Mouse (Mus musculus): ENCODE results near the gene Prrc2b. TPM values are rescaled to one million over a fixed set of nuclear protein-coding genes. Genes with fewer than 3 reads are reported as not detected.

Gene Prrc2b
- polyA plus RNA-seq, 1 experiment from 2014 or later, result 36.1 TPM

- 91% methylated on average over 7 of the region's 7 CpGs for WGBS
- Histone ChIP-seq H3K27me3 (replicated peaks) (no peaks in the 10 kb centered on the region), H3K36me3 (peaks cover 80% of the 10 kb centered on the region), H3K4me3 (replicated peaks) (no peak overlapping the region), H3K27ac (no peak overlapping the region), H3K9ac (no peak overlapping the region), H3K4me1 (replicated peaks) (no peaks in the 10 kb centered on the region), H3K9me3 (no peaks in the 10 kb centered on the region), H3K4me2 (replicated peaks) (no peak overlapping the region)
- no peak for ATAC-seq
These were observed 70.7 kb downstream of the Prrc2b start for GRCm38 (mm10) chr2:32221577-32221976.

GRCm38 (mm10) chr2:32222057-32222456, 71.2 kb downstream of the Prrc2b start:
- H3K4me2 ChIP-seq (replicated peaks), result no peak overlapping the region
- no peak for ATAC-seq
- peaks cover 79% of the 10 kb centered on the region for H3K36me3 ChIP-seq
- no peak overlapping the region for H3K4me3 ChIP-seq (replicated peaks)
- no peaks in the 10 kb centered on the region for H3K27me3 ChIP-seq (replicated peaks)
- no peaks in the 10 kb centered on the region for H3K9me3 ChIP-seq
- no peaks in the 10 kb centered on the region for H3K4me1 ChIP-seq (replicated peaks)
- WGBS, result 84% methylated on average over 10 of the region's 10 CpGs
- H3K27ac ChIP-seq, result no peak overlapping the region
- no peak overlapping the region for H3K9ac ChIP-seq

GRCm38 (mm10) chr2:32235433-32235832, 84.6 kb downstream of the Prrc2b start:
- 20% methylated on average over 7 of the region's 7 CpGs for WGBS
- no peak for ATAC-seq
- peaks cover 15% of the 10 kb centered on the region for H3K4me1 ChIP-seq (replicated peaks)
- no peaks in the 10 kb centered on the region for H3K27me3 ChIP-seq (replicated peaks)
- peak overlapping the region; percentile 84; the same call in 1 of the 2 replicates for H3K27ac ChIP-seq
- peak overlapping the region; percentile 66 for H3K4me3 ChIP-seq (replicated peaks)
- H3K9ac ChIP-seq, result peak overlapping the region; percentile 63
- peak overlapping the region; percentile 69 for H3K4me2 ChIP-seq (replicated peaks)
- no peaks in the 10 kb centered on the region for H3K9me3 ChIP-seq
- H3K36me3 ChIP-seq, result peaks cover 26% of the 10 kb centered on the region

DNA sequence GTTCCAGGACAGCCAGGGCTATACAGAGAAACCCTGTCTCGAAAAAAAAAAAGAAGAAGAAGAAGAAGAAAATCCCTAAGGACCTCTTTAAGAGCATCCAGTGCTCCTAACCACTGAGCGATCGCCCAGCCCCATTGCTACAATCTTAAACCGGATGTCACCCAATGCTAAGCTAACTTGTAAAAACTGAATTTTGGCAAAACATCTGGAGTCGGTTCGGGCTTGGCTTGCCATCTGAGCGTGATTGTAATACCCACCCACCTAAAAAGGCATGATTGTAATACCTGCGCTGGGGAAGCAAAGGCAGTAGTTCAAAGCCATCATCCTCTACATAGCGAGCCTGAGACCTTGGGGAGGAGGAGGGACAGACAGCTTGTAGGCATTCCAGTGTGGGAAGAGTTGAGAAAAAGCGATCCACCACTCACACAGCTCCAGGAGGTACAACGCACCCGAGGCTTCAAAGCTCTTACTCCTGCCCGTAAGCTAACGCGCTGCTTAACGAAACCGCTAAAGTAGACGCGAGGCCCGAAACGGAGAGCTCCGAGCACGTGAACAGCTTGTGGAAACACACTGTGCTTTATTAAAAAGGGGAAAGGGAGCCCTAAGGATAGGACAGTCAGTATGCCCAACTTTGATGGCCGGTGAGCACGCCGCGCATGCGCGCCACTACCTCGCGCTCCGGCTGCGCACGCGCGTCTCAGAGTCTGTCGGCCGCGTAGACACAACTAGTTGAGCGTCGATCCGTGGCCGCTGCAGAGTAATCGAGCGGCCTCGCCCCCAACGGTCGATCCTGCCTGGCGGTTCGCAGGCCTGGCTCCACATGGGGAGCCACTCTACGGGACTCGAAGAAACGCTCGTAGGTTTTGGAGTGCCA, 85.2 kb downstream of the Prrc2b start, which contains the start of gene Pomt1:
Gene Pomt1, plus strand, starts transcription at position 705 of the 874 bp plus-strand sequence.
- no peaks in the 10 kb centered on the region for H3K9me3 ChIP-seq
- no peaks in the 10 kb centered on the region for H3K27me3 ChIP-seq (replicated peaks)
- H3K36me3 ChIP-seq, result peaks cover 22% of the 10 kb centered on the region
- peak within 1 kb of the TSS; percentile 66 for H3K4me3 ChIP-seq (replicated peaks)
- H3K4me2 ChIP-seq (replicated peaks), result peak within 1 kb of the TSS; percentile 69
- under 1% methylated on average over 54 of the region's 54 CpGs for WGBS
- peak within 1 kb of the TSS; percentile 71 for H3K9ac ChIP-seq
- peak; percentile 94 for ATAC-seq
- H3K4me1 ChIP-seq (replicated peaks), result peaks cover 15% of the 10 kb centered on the region
- peak within 1 kb of the TSS; percentile 84 for H3K27ac ChIP-seq

DNA sequence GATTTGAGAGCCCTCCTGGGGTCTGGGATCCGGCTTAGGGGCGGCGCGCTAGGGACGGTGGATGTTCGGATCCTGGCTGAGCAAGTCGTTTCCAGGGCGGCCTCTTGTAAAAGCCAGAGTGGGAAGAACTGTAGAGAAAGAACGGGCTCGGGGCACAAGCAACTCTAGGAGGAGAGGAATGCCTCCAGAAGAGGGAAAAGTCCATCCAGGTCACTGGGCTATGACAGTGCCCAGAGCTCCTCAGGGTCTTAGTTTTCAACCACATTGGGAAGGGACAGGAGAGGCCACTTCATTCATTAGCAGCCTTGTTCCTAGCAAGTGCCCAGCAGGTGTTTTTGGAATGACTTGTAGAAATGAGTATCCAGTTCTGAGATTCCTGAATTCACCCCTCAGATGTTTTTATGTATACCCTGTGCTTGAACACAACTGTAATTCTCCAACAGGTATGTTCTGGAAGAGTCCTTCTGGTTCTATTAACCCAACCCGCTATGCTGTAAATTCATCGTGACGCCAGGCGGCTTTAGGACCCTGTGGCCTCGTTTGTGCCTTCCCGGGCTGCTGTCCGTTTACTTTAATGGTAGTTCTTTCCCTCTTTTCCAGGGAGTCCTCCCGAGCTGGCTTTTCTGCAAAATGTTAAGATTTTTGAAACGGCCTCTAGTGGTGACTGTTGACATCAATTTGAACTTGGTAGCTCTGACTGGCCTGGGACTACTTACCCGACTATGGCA, 86.0 kb downstream of the Prrc2b start:
- Histone ChIP-seq H3K9ac (peak overlapping the region; percentile 71), H3K4me3 (replicated peaks) (peak overlapping the region; percentile 66), H3K27me3 (replicated peaks) (no peaks in the 10 kb centered on the region), H3K4me2 (replicated peaks) (peak overlapping the region; percentile 69), H3K9me3 (no peaks in the 10 kb centered on the region), H3K4me1 (replicated peaks) (peaks cover 15% of the 10 kb centered on the region), H3K36me3 (peaks cover 15% of the 10 kb centered on the region), H3K27ac (peak overlapping the region; percentile 84)
- under 1% methylated on average over 20 of the region's 20 CpGs for WGBS
- peak; percentile 67 for ATAC-seq

DNA sequence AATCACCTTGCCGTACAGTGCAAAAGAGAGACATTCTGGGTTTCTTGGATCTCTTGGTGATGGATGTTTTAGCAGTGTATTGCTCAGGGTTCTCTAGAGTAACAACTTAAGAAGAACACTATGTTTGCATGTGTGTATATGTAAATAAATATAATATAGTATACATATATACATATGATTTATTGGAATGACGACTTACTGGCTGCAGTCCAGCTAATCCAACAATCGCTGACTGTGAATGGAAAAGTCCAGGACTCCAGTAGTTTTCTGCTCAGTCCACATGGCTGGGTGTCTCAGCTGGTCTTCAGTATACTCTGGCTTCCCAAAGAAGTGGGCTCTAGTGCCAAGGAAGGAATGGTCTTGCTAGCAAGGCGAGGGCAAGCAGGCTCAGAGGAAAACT, 86.7 kb downstream of the Prrc2b start:
- H3K4me3 ChIP-seq (replicated peaks), result peak overlapping the region; percentile 66
- no peak for ATAC-seq
- H3K27ac ChIP-seq, result peak overlapping the region; percentile 84; the same call in 1 of the 2 replicates
- H3K9me3 ChIP-seq, result no peaks in the 10 kb centered on the region
- WGBS, result 32% methylated on average over 4 of the region's 4 CpGs
- H3K9ac ChIP-seq, result peak overlapping the region; percentile 71
- peak overlapping the region; percentile 69 for H3K4me2 ChIP-seq (replicated peaks)
- H3K4me1 ChIP-seq (replicated peaks), result peaks cover 15% of the 10 kb centered on the region
- peaks cover 9% of the 10 kb centered on the region for H3K36me3 ChIP-seq
- H3K27me3 ChIP-seq (replicated peaks), result no peaks in the 10 kb centered on the region

DNA sequence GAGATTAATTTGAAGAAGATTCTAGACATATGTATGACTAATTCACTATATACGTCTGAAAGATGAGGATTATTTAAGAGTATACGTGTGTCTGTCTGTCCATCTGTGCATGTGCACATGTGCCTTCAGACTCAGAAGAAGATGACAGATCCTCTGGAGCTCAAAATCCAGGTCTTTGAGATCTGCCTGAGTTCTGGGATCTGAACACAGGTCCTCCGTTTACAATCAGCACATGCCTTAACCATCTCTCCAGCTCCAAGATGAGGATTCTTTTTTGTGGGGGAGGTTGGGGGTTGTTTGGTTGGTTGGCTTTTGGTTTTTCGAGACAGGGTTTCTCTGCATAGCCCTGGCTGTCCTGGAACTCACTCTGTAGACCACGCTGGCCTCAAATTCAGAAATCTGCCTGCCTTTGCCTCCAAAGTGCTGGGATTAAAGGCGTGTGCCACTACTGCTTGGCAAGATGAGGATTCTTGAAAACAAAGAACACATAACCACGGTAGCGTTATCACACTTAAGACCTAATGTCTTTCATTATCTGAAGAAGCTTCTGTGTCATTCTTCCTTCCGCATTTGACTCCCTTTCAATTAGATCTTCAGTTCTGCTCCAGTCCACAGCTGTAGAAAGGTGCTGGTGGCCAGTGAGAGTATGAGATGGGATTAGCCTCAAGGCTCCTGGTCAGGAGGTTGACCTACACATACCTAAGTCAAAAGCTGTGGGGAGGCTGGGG, 88.0 kb downstream of the Prrc2b start:
- Histone ChIP-seq H3K4me2 (replicated peaks) (no peak overlapping the region), H3K4me3 (replicated peaks) (no peak overlapping the region), H3K36me3 (peaks cover under 1% of the 10 kb centered on the region), H3K9me3 (no peaks in the 10 kb centered on the region), H3K27me3 (replicated peaks) (no peaks in the 10 kb centered on the region), H3K27ac (no peak overlapping the region), H3K9ac (no peak overlapping the region), H3K4me1 (replicated peaks) (peaks cover 15% of the 10 kb centered on the region)
- no peak for ATAC-seq
- 94% methylated on average over 9 of the region's 9 CpGs for WGBS

DNA sequence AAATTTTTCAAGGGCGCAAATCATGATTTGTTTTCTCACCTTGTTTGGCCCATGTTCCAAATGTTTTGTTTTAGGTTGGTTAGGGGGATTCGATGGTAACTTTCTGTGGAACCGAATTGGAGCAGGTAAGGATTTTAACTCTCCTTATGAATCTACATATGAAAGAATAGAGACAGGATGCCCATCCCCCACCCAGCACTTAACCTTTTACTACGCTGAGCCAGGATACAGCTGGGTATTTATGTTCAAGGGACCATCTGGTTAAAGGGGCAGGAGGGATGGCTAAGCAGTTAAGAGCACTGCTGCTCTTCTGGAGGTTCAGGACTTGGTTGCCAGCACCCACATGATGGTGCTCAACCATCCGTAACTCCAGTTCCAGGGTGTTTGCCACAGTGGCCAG, 89.7 kb downstream of the Prrc2b start:
- Histone ChIP-seq H3K36me3 (peaks cover 9% of the 10 kb centered on the region; the same call in 1 of the 2 replicates), H3K27me3 (replicated peaks) (no peaks in the 10 kb centered on the region), H3K4me2 (replicated peaks) (no peak overlapping the region), H3K9ac (no peak overlapping the region), H3K27ac (no peak overlapping the region), H3K9me3 (no peaks in the 10 kb centered on the region), H3K4me1 (replicated peaks) (peaks cover 2% of the 10 kb centered on the region; the same call in 1 of the 2 replicates), H3K4me3 (replicated peaks) (no peak overlapping the region)
- ATAC-seq, result no peak
- WGBS, result 83% methylated on average over 5 of the region's 5 CpGs

DNA sequence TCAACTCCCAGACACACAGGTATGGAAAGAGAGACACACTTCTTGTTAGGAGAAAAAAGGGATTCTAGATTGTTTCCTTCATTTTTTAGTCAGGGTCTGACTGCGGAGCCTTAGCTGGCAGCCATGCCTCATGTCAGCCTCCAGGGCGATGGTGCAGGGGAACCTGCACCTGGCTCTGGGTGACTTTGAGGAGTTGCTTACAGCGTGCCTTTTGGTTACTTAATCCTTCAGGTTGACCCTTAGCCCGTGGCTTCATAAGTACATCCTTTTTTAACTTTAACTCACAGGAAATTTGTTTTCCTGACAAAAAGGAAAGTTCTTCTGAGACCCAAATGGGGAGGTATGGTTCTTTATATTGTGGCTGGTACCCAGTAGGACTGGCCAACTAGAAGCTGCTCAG, 92.1 kb downstream of the Prrc2b start:
- ATAC-seq, result no peak
- Histone ChIP-seq H3K4me3 (replicated peaks) (no peak overlapping the region), H3K27me3 (replicated peaks) (no peaks in the 10 kb centered on the region), H3K4me1 (replicated peaks) (no peaks in the 10 kb centered on the region), H3K9me3 (no peaks in the 10 kb centered on the region), H3K27ac (no peak overlapping the region), H3K4me2 (replicated peaks) (no peak overlapping the region), H3K36me3 (peaks cover 23% of the 10 kb centered on the region), H3K9ac (no peak overlapping the region)
- 88% methylated on average over 4 of the region's 4 CpGs for WGBS

GRCm38 (mm10) chr2:32246741-32247140, 95.9 kb downstream of the Prrc2b start:
- H3K4me1 ChIP-seq (replicated peaks), result no peaks in the 10 kb centered on the region
- no peak for ATAC-seq
- no peak overlapping the region for H3K4me3 ChIP-seq (replicated peaks)
- peaks cover 38% of the 10 kb centered on the region for H3K36me3 ChIP-seq
- H3K9me3 ChIP-seq, result no peaks in the 10 kb centered on the region
- H3K27me3 ChIP-seq (replicated peaks), result no peaks in the 10 kb centered on the region
- no peak overlapping the region for H3K4me2 ChIP-seq (replicated peaks)
- 75% methylated on average over 4 of the region's 4 CpGs for WGBS
- H3K27ac ChIP-seq, result no peak overlapping the region
- no peak overlapping the region for H3K9ac ChIP-seq

- Histone ChIP-seq H3K27ac (no peak overlapping the region), H3K36me3 (peaks cover 43% of the 10 kb centered on the region)
- no peak for ATAC-seq
These were observed 97.8 kb downstream of the Prrc2b start for GRCm38 (mm10) chr2:32248377-32249361.

More at GRCm38 (mm10) chr2:32248377-32249361, 97.8 kb downstream of the Prrc2b start:
- no peak overlapping the region for H3K9ac ChIP-seq
- H3K9me3 ChIP-seq, result no peaks in the 10 kb centered on the region
- H3K4me3 ChIP-seq (replicated peaks), result no peak overlapping the region
- 78% methylated on average over 10 of the region's 10 CpGs for WGBS
- no peak overlapping the region for H3K4me2 ChIP-seq (replicated peaks)
- no peaks in the 10 kb centered on the region for H3K4me1 ChIP-seq (replicated peaks)
- no peaks in the 10 kb centered on the region for H3K27me3 ChIP-seq (replicated peaks)

Measured in intestine, embryonic 15.5 days (tissue).